Mouse (Mus musculus) megakaryocyte, embryonic 14.5 days (primary cell): Measurements from ENCODE around the gene St13. TPM values are rescaled to one million over a fixed set of nuclear protein-coding genes. Genes with fewer than 3 reads are reported as not detected.
A peak's percentile ranks its signal among the peaks of the same experiment; 100 is the strongest.

Experiments used
- H3K27me3 ChIP-seq: replicated peaks from 2 replicates; pipeline ENCODE3; 2012; ENCODE audit warnings: inconsistent platforms
- H3K36me3 ChIP-seq: replicated peaks from 2 replicates; pipeline ENCODE3; 2012; ENCODE audit warnings: low read length, inconsistent platforms, mixed read lengths
- H3K4me1 ChIP-seq: 2 replicates; pipeline ENCODE4 v1.6.1; 2012; ENCODE audit warnings: inconsistent platforms
- H3K4me3 ChIP-seq: replicated peaks from 2 replicates; pipeline ENCODE3; 2012; ENCODE audit warnings: moderate library complexity, mild to moderate bottlenecking, inconsistent platforms
- H3K9me3 ChIP-seq: 2 replicates; pipeline ENCODE4 v1.6.1; 2012; ENCODE audit warnings: inconsistent platforms
- FLI1 ChIP-seq: IDR thresholded peaks from 2 replicates; pipeline ENCODE4 v1.6.1; 2012; ENCODE audit warnings: low read length, inconsistent platforms, mixed read lengths
- GATA1 ChIP-seq: IDR thresholded peaks from 3 replicates; pipeline ENCODE4 v1.6.1; 2012; ENCODE audit warnings: mixed read lengths, low read length, inconsistent platforms, borderline replicate concordance
- polyA plus RNA-seq: library from polyadenylated mRNA; stranded (reverse); fragments of >175 nt; gene quantifications from 2 replicates; pipeline ENCODE4 v1.2.3, GENCODE M21; 2012; ENCODE audit warnings: low replicate concordance; ENCODE audit not compliant: insufficient read depth

Gene St13
- polyA plus RNA-seq, 1 experiment, result 151 TPM

DNA sequence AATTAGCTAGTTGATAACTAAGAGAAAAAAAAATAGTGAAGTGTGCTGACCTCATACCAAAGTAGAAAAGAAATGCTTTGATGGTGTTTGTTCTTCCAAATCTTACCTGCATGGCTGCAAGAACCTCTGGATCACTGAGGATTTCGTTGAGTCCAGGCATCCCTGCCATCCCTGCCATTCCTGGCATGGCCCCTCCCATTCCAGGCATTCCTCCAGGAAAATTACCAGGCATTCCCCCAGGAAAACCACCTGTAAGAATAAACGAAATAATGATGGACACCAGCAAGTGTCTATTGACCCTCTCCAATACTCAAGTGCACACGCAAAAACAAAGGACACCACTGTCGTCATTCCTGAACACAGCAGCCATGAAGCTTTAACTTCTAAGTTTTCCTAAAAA is 33.6 kb downstream of the St13 start:
- Histone ChIP-seq H3K27me3 (no peaks in the 10 kb centered on the region), H3K36me3 (peaks cover 85% of the 10 kb centered on the region), H3K4me1 (peaks cover 23% of the 10 kb centered on the region), H3K9me3 (no peaks in the 10 kb centered on the region), H3K4me3 (no peak overlapping the region)
- no peak for TF ChIP-seq FLI1
- TF ChIP-seq GATA1, result no peak

DNA sequence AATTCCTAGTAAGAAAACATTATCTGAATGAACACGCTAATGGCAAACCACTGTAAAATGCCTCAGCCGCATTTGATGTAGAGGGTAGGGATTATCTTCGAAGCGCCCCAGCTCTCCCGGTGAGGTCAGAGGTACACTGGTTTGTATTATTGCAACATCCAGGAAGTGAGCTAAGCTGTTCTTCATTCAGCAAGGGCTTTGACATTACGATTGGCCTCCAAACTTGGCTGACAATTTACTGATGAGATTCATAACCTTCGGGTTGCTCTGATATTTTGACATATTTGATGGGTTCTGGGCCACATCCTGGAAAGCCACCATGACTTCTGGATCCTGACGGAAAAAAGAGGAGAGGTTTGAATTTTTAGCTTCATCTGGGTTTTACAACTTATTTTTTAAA is 34.6 kb downstream of the St13 start:
- TF ChIP-seq GATA1 (no peak), FLI1 (no peak)
- Histone ChIP-seq H3K36me3 (peaks cover 76% of the 10 kb centered on the region), H3K9me3 (no peaks in the 10 kb centered on the region), H3K27me3 (no peaks in the 10 kb centered on the region), H3K4me3 (no peak overlapping the region), H3K4me1 (peaks cover 31% of the 10 kb centered on the region)

DNA sequence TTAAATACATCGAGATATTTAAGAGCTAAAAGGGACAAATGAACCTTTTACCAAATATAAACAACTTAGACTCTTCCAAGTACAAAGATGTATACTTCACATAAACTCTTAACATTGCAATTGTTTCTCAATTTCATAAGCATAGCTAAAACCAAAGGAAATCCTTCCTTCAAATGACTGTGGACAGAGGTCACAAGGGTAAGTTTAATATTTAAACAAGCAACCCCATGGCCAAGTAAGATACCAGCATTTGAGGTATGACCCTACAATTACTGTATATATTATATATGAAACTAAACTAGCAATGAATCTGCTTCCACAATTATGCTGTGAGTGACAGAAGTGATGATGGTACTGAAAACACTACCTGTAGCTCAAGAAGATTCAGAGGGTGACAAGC is 35.6 kb downstream of the St13 start:
- Histone ChIP-seq H3K4me3 (no peak overlapping the region), H3K36me3 (peaks cover 66% of the 10 kb centered on the region), H3K4me1 (peaks cover 41% of the 10 kb centered on the region), H3K27me3 (no peaks in the 10 kb centered on the region), H3K9me3 (no peaks in the 10 kb centered on the region)
- TF ChIP-seq GATA1, result no peak

DNA sequence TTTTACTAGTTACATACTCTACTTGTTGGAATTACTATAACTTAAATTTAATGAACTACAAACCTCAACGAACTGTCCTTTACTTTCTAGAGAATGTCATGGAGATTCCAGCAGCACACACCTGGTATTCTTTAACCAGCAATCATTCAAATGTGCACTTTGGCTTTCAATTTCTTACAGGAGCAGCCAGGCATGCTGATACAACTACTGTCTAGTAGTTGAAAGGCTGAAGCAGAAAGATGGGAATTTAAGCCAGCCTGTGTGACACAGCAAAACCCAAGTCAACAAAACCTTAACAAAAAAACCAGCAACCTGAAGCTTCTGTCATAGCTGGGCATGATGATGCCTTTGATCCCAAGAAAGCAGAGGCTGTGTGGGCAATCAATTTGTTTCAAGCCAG is 37.4 kb downstream of the St13 start:
- peaks cover 52% of the 10 kb centered on the region for H3K36me3 ChIP-seq

DNA sequence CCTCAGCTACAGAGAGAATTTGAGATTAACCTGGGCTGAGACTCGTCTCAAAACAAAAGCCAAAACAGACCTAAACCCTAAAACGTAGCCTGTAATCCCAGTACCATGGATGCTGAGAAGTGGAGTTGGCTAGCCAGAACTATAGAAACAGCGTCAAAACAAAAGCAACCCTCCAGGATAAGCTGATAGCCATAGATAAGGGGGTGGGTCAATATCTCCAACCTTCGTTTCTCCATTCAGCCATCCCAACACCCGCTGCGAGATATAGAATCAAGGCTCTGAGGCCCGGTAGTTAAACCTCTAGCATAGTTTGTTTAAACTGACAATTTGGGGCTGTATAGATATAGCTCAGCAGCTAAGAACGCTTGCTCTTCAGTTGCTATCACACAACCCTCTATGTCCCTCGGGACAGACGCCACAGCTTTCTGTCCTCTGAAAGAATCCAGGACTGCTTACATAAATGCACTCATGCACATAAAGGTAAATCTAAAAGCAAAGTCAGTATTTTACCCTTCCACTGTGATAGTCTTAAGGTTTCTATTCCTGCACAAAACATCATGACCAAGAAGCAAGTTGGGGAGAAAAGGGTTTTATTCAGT is 38.4 kb downstream of the St13 start:
- peaks cover 59% of the 10 kb centered on the region for H3K4me1 ChIP-seq
- TF ChIP-seq GATA1 (no peak), FLI1 (no peak)
- no peaks in the 10 kb centered on the region for H3K27me3 ChIP-seq
- peaks cover 42% of the 10 kb centered on the region for H3K36me3 ChIP-seq
- peak overlapping the region; percentile 96 for H3K4me3 ChIP-seq
- H3K9me3 ChIP-seq, result no peaks in the 10 kb centered on the region

More for the DNA sequence above, 37.4 kb downstream of the St13 start:
- TF ChIP-seq FLI1 (no peak), GATA1 (no peak)
- Histone ChIP-seq H3K4me1 (peaks cover 58% of the 10 kb centered on the region), H3K4me3 (no peak overlapping the region), H3K9me3 (no peaks in the 10 kb centered on the region), H3K27me3 (no peaks in the 10 kb centered on the region)

DNA sequence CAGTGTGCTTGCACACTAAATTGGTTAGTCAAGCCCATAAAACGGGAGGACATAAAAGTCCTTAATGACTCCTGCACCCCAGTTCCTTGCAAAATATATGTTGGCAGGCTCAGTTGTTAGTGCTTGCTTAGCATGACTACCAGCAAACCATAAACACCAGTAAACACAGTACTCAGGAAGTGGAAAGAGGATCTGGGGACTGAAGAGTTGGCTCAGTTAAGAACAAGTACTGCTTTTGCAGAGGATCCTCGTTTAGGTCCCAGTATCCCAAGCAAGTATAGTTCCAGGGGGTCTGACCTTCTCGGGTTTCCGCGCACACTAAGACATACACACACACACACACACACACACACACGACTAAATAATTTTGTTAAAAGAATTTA is 38.9 kb downstream of the St13 start:
- Histone ChIP-seq H3K9me3 (no peaks in the 10 kb centered on the region), H3K4me3 (peak overlapping the region; percentile 96), H3K27me3 (no peaks in the 10 kb centered on the region), H3K36me3 (peaks cover 37% of the 10 kb centered on the region), H3K4me1 (peaks cover 59% of the 10 kb centered on the region)
- no peak for TF ChIP-seq FLI1
- no peak for TF ChIP-seq GATA1

DNA sequence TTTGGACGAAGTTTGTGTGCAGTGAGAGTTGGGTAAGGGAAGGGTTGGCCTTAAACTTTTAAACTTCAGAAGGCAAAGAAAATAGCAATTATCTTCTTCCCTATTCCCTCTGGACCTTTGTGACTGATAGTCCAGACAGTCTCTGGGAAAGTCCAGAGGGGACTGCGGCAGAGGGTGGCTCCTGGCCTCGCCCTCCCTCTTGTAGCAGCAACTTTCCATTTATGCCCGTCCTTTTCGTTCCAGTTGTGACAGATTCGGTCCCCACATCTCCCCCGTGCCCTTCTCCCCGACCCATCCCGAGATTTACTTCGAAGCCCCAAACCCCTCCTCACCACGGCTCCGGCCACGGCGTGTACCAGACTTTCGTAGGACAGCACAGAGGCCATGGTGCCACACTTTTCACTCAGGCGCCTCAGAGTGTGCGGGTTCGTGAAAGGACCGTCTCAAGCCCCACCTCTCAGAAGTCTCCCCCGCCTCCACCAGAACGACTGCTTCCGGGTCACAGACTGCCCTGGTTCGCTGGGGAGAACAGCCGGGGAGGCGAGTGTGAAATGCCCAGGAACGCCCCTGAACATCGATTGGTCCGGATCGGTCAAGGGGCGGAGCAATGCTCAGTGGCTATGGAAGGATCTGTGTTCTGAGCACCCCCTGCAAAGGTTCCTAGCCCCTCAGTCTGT is 39.4 kb downstream of the St13 start, which contains the start of gene Slc25a17:
Gene Slc25a17 (minus strand): TSS at position 468 of the 677 bp plus-strand sequence.
- H3K4me3 ChIP-seq, result peak within 1 kb of the TSS; percentile 96
- no peak for TF ChIP-seq GATA1
- TF ChIP-seq FLI1, result no peak
- peaks cover 61% of the 10 kb centered on the region for H3K4me1 ChIP-seq
- no peaks in the 10 kb centered on the region for H3K27me3 ChIP-seq
- no peaks in the 10 kb centered on the region for H3K9me3 ChIP-seq
- peaks cover 32% of the 10 kb centered on the region for H3K36me3 ChIP-seq

DNA sequence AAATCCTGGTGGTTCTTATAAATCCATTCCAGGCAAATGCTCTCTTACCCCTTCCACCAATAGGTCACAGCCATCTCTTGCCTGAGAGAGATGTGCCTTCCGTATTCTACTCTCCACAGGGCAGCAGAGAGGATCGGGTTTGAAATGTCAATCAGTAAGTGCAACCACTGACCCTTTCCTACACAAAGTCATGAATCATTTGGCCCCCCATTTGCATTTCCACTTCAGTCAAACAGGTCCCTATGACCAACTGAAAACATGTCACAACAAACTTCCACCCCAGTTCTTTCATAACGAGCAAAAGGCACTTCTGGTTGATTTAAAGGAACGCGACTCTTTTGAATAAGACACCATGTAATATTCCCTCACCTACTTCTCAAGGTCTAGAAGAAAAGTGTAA is 40.5 kb downstream of the St13 start:
- Histone ChIP-seq H3K4me3 (peak overlapping the region; percentile 96), H3K27me3 (no peaks in the 10 kb centered on the region), H3K9me3 (no peaks in the 10 kb centered on the region), H3K36me3 (peaks cover 22% of the 10 kb centered on the region), H3K4me1 (peaks cover 66% of the 10 kb centered on the region)
- TF ChIP-seq GATA1 (no peak), FLI1 (no peak)

DNA sequence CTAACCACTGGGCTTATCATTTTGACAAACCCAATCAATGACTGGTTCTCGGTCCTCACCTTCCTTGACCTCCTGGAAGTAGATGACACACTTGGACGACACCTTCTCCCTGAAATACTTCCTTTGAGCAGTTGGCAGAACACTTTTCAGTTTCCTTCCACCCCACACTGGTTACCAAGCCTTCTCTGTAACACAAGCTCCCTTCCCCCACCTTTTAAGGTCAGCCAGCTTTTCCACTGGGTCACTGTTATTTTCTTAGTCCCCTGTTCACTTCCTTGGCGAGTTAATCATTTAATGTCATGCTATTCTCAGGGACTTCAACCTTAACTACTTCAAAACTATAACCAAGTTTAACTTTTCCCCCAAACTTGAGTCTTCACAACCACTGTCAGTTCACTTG is 40.9 kb downstream of the St13 start:
- Histone ChIP-seq H3K36me3 (peaks cover 22% of the 10 kb centered on the region), H3K4me3 (peak overlapping the region; percentile 15), H3K9me3 (no peaks in the 10 kb centered on the region), H3K27me3 (no peaks in the 10 kb centered on the region), H3K4me1 (peaks cover 71% of the 10 kb centered on the region)
- TF ChIP-seq FLI1 (no peak), GATA1 (no peak)

DNA sequence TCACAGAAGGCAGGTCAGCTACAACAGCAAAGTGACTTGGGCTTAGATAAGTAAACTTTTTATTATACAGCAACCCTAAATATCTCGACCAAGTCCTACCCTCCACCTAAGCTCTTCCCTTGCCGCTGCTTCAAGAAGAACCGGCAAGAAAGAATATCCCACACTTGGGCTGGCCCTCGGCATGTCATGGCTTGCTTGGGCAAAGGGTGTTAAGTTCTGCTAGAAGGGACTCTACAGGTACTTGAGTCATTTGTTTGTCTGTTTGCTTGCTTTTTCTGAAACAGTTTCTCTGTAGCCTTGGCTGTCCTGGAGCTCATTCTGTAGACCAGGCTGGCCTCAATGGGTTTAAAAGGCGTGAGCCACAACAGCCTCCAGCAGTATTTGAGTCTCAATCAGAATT is 42.9 kb downstream of the St13 start:
- Histone ChIP-seq H3K9me3 (no peaks in the 10 kb centered on the region), H3K4me3 (no peak overlapping the region), H3K27me3 (no peaks in the 10 kb centered on the region), H3K4me1 (peaks cover 62% of the 10 kb centered on the region), H3K36me3 (peaks cover 11% of the 10 kb centered on the region)
- TF ChIP-seq GATA1 (no peak), FLI1 (no peak)
